Mouse (Mus musculus) midbrain, embryonic 12.5 days (tissue): ENCODE data around the gene Myom1. TPM values are rescaled to one million over a fixed set of nuclear protein-coding genes. Genes with fewer than 3 reads are reported as not detected.

Experiments used
- ATAC-seq: fragments of 200-750 bp; cut with Nextera tagmentation; 2 replicates; pipeline ENCODE4 v1.8.0; 2017; ENCODE audit warnings: low read depth, moderate TSS enrichment, moderate library complexity; ENCODE audit not compliant: low FRiP score
- H3K27ac ChIP-seq: fragments of 300-500 bp; sonication (generic); replicated peaks from 2 replicates; pipeline ENCODE4 v1.5.1; 2016; ENCODE audit warnings: mild to moderate bottlenecking
- H3K27me3 ChIP-seq: fragments of 300-500 bp; sonication (generic); 2 replicates; pipeline ENCODE4 v1.6.1; 2016; ENCODE audit warnings: mild to moderate bottlenecking
- H3K36me3 ChIP-seq: fragments of 300-500 bp; sonication (generic); 2 replicates; pipeline ENCODE4 v1.6.1; 2016
- H3K4me1 ChIP-seq: fragments of 300-500 bp; sonication (generic); 2 replicates; pipeline ENCODE4 v1.6.1; 2016
- H3K4me2 ChIP-seq: fragments of 300-500 bp; sonication (generic); replicated peaks from 2 replicates; pipeline ENCODE4 v1.6.1; 2016; ENCODE audit warnings: mild to moderate bottlenecking, moderate library complexity
- H3K4me3 ChIP-seq: fragments of 300-500 bp; sonication (generic); 2 replicates; pipeline ENCODE4 v1.5.1; 2016; ENCODE audit warnings: mild to moderate bottlenecking
- H3K9ac ChIP-seq: fragments of 300-500 bp; sonication (generic); replicated peaks from 2 replicates; pipeline ENCODE4 v1.6.1; 2016; ENCODE audit warnings: mild to moderate bottlenecking, moderate library complexity
- H3K9me3 ChIP-seq: fragments of 300-500 bp; sonication (generic); 2 replicates; pipeline ENCODE4 v1.6.1; 2016; ENCODE audit warnings: mild to moderate bottlenecking
- WGBS: fragments of 180-500 bp; shearing (Covaris S2); methylation state at CpG from one replicate; pipeline ENCODE4 v1.1.7; 2016; 5-methylcytosine and 5-hydroxymethylcytosine counted together
- polyA plus RNA-seq: library from polyadenylated mRNA; unstranded; fragments of >200 nt; fragmentation: Nextera tagmentation; extraction: Ambion mirVana; gene quantifications from 2 replicates; pipeline ENCODE4 v1.2.1, GENCODE M21; 2016

The Myom1 gene
- polyA plus RNA-seq, 1 experiment from 2014 or later, result 2.5 TPM

GRCm38 (mm10) chr17:71069176-71069575 lies 66.7 kb downstream of the Myom1 start:
- Histone ChIP-seq H3K9me3 (no peaks in the 10 kb centered on the region), H3K27ac (no peak overlapping the region), H3K27me3 (no peaks in the 10 kb centered on the region), H3K9ac (no peak overlapping the region), H3K4me3 (no peak overlapping the region), H3K4me1 (no peaks in the 10 kb centered on the region), H3K36me3 (no peaks in the 10 kb centered on the region), H3K4me2 (no peak overlapping the region)
- WGBS, result 79% methylated on average over 9 of the region's 9 CpGs
- no peak for ATAC-seq

GRCm38 (mm10) chr17:71071958-71072357 lies 69.5 kb downstream of the Myom1 start:
- Histone ChIP-seq H3K4me2 (no peak overlapping the region), H3K4me1 (no peaks in the 10 kb centered on the region), H3K27ac (no peak overlapping the region), H3K36me3 (no peaks in the 10 kb centered on the region), H3K9ac (no peak overlapping the region), H3K4me3 (no peak overlapping the region), H3K9me3 (no peaks in the 10 kb centered on the region), H3K27me3 (no peaks in the 10 kb centered on the region)
- no peak for ATAC-seq
- WGBS, result 92% methylated on average over 10 of the region's 10 CpGs

GRCm38 (mm10) chr17:71074386-71074785 lies 72.0 kb downstream of the Myom1 start:
- Histone ChIP-seq H3K36me3 (no peaks in the 10 kb centered on the region), H3K9me3 (no peaks in the 10 kb centered on the region), H3K4me3 (no peak overlapping the region), H3K4me1 (no peaks in the 10 kb centered on the region), H3K27ac (no peak overlapping the region), H3K9ac (no peak overlapping the region), H3K4me2 (no peak overlapping the region), H3K27me3 (no peaks in the 10 kb centered on the region)
- WGBS, result 75% methylated on average over 4 of the region's 4 CpGs
- no peak for ATAC-seq

- H3K36me3 ChIP-seq, result no peaks in the 10 kb centered on the region
- WGBS, result 68% methylated on average over 7 of the region's 7 CpGs
- no peaks in the 10 kb centered on the region for H3K9me3 ChIP-seq
Observed at GRCm38 (mm10) chr17:71081986-71082385, 79.6 kb downstream of the Myom1 start.

GRCm38 (mm10) chr17:71086969-71087368 lies 84.5 kb downstream of the Myom1 start:
- H3K4me1 ChIP-seq, result no peaks in the 10 kb centered on the region
- no peak overlapping the region for H3K27ac ChIP-seq
- no peak overlapping the region for H3K9ac ChIP-seq
- no peaks in the 10 kb centered on the region for H3K9me3 ChIP-seq
- 93% methylated on average over 4 of the region's 4 CpGs for WGBS
- H3K4me2 ChIP-seq, result no peak overlapping the region
- no peak for ATAC-seq
- no peak overlapping the region for H3K4me3 ChIP-seq
- no peaks in the 10 kb centered on the region for H3K36me3 ChIP-seq
- H3K27me3 ChIP-seq, result no peaks in the 10 kb centered on the region

More at GRCm38 (mm10) chr17:71081986-71082385, 79.6 kb downstream of the Myom1 start:
- ATAC-seq, result no peak
- Histone ChIP-seq H3K4me3 (no peak overlapping the region), H3K4me1 (peaks cover 4% of the 10 kb centered on the region; the same call in 1 of the 2 replicates), H3K27me3 (no peaks in the 10 kb centered on the region), H3K4me2 (no peak overlapping the region), H3K27ac (no peak overlapping the region), H3K9ac (no peak overlapping the region)

- Histone ChIP-seq H3K36me3 (no peaks in the 10 kb centered on the region), H3K27me3 (no peaks in the 10 kb centered on the region), H3K4me2 (no peak overlapping the region), H3K9me3 (no peaks in the 10 kb centered on the region), H3K27ac (no peak overlapping the region), H3K4me1 (no peaks in the 10 kb centered on the region), H3K9ac (no peak overlapping the region), H3K4me3 (no peak overlapping the region)
- WGBS, result 91% methylated on average over 8 of the region's 8 CpGs
- no peak for ATAC-seq
Observed at GRCm38 (mm10) chr17:71087396-71088153, 85.1 kb downstream of the Myom1 start.

- Histone ChIP-seq H3K27ac (no peak overlapping the region), H3K27me3 (no peaks in the 10 kb centered on the region), H3K4me1 (no peaks in the 10 kb centered on the region), H3K36me3 (no peaks in the 10 kb centered on the region), H3K4me2 (no peak overlapping the region), H3K4me3 (no peak overlapping the region), H3K9ac (no peak overlapping the region), H3K9me3 (no peaks in the 10 kb centered on the region)
- no peak for ATAC-seq
- 84% methylated on average over 3 of the region's 3 CpGs for WGBS
Observed at GRCm38 (mm10) chr17:71088154-71088521, 85.7 kb downstream of the Myom1 start.

GRCm38 (mm10) chr17:71088991-71089434 lies 86.6 kb downstream of the Myom1 start:
- Histone ChIP-seq H3K4me1 (no peaks in the 10 kb centered on the region), H3K36me3 (no peaks in the 10 kb centered on the region), H3K9ac (no peak overlapping the region), H3K27ac (no peak overlapping the region), H3K4me3 (no peak overlapping the region), H3K9me3 (no peaks in the 10 kb centered on the region), H3K4me2 (no peak overlapping the region), H3K27me3 (no peaks in the 10 kb centered on the region)
- WGBS, result 90% methylated on average over 9 of the region's 9 CpGs
- ATAC-seq, result no peak

- no peak overlapping the region for H3K4me2 ChIP-seq
- H3K9ac ChIP-seq, result no peak overlapping the region
- H3K27ac ChIP-seq, result no peak overlapping the region
- WGBS, result 79% methylated on average over 11 of the region's 11 CpGs
- H3K36me3 ChIP-seq, result no peaks in the 10 kb centered on the region
- H3K9me3 ChIP-seq, result no peaks in the 10 kb centered on the region
- ATAC-seq, result no peak
- no peaks in the 10 kb centered on the region for H3K27me3 ChIP-seq
- no peak overlapping the region for H3K4me3 ChIP-seq
- no peaks in the 10 kb centered on the region for H3K4me1 ChIP-seq
Observed at GRCm38 (mm10) chr17:71089781-71090480, 87.5 kb downstream of the Myom1 start.

- WGBS, result 79% methylated on average over 4 of the region's 4 CpGs
- no peak for ATAC-seq
- no peak overlapping the region for H3K4me2 ChIP-seq
Observed at GRCm38 (mm10) chr17:71091024-71091423, 88.6 kb downstream of the Myom1 start.

GRCm38 (mm10) chr17:71092341-71092740 lies 89.9 kb downstream of the Myom1 start:
- Histone ChIP-seq H3K4me1 (no peaks in the 10 kb centered on the region), H3K27me3 (no peaks in the 10 kb centered on the region), H3K4me2 (no peak overlapping the region), H3K27ac (no peak overlapping the region), H3K9ac (no peak overlapping the region), H3K9me3 (no peaks in the 10 kb centered on the region), H3K36me3 (no peaks in the 10 kb centered on the region), H3K4me3 (no peak overlapping the region)
- no peak for ATAC-seq
- 92% methylated on average over 4 of the region's 4 CpGs for WGBS

More at GRCm38 (mm10) chr17:71091024-71091423, 88.6 kb downstream of the Myom1 start:
- Histone ChIP-seq H3K9ac (no peak overlapping the region), H3K4me1 (no peaks in the 10 kb centered on the region), H3K27ac (no peak overlapping the region), H3K36me3 (no peaks in the 10 kb centered on the region), H3K9me3 (no peaks in the 10 kb centered on the region), H3K27me3 (no peaks in the 10 kb centered on the region), H3K4me3 (no peak overlapping the region)

GRCm38 (mm10) chr17:71093793-71094192 lies 91.4 kb downstream of the Myom1 start:
- Histone ChIP-seq H3K36me3 (no peaks in the 10 kb centered on the region), H3K9me3 (no peaks in the 10 kb centered on the region), H3K27me3 (no peaks in the 10 kb centered on the region), H3K27ac (no peak overlapping the region), H3K4me1 (no peaks in the 10 kb centered on the region), H3K9ac (no peak overlapping the region), H3K4me2 (no peak overlapping the region), H3K4me3 (no peak overlapping the region)
- ATAC-seq, result no peak
- 77% methylated on average over 5 of the region's 5 CpGs for WGBS
